Mouse (Mus musculus) embryo, embryonic 11.5 days (tissue): ENCODE data around the gene Vmn2r5.
"Not testable (repeated sequence)": the region's sequence is repeated elsewhere in the genome, so short reads cannot be mapped to it uniquely, and the experiment has no call there.

Experiments
- DNase-seq: peaks from one replicate; pipeline ENCODE4 v3.0.0-alpha.2; 2012; ENCODE audit warnings: low read depth, low spot score

Vmn2r5 gene

DNA sequence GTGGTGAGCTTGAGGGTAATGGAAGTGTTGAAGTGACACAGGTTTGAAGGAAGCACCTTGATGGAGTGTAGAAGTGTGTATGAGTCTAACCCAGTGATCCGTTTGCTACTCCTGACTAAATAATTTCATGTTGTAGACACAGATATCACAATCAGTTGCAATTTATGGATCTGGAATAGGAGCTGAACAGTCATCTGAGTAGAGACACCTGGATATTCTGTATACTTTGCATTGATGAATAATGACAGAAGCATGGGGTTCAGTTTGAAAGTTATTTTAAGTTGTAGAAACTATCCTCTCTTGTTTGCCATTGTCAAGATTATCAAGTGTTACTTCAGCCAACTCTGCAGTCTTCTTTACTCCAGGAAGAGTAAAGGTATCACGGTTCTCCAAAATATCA lies at the start of gene Vmn2r5:
Gene Vmn2r5 (minus strand): TSS at position 101 of the 400 bp plus-strand sequence.
- not testable (repeated sequence) for DNase-seq

DNA sequence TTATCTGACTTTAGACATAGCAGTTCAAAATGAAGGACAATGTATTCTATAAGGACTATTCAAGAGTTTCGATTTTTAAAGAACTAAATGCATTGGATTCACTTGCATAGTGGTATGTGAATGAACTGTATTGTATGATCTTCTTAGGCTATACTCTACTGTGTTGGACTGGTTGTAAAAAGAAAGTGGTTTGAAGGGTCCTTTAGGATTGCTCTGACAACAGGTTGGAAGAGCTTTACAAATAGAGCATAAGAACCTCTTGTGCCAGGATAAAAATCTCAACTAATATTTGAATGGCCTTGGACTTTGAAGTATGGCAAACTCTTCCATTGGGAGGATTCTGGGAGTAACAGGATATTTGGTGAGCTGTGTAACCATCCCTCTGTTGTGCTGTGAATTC lies 13.9 kb upstream of the Vmn2r5 start:
- not testable (repeated sequence) for DNase-seq
